Mouse (Mus musculus) erythroblast, adult 5-6 weeks (primary cell): ENCODE data around the gene Mylpf. TPM values are rescaled to one million over a fixed set of nuclear protein-coding genes. Genes with fewer than 3 reads are reported as not detected.
"Not testable (repeated sequence)": the region's sequence is repeated elsewhere in the genome, so short reads cannot be mapped to it uniquely, and the experiment has no call there.

Source experiments
- ATAC-seq: replicated peaks from 2 replicates; pipeline ENCODE4 v1.8.0; 2016; ENCODE audit warnings: moderate number of reproducible peaks, mild to moderate bottlenecking, moderate TSS enrichment, inconsistent platforms; ENCODE audit not compliant: poor library complexity, low FRiP score, severe bottlenecking
- total RNA-seq, 2 experiments: library from RNA; stranded (forward) in 1 of 2; stranded (reverse) in 1 of 2; fragments of 150-400 nt in 1 of 2; fragments of 200-764, 138-1000 nt in 1 of 2; gene quantifications; 2 replicates each; pipeline versions ENCODE4 v1.2.3 to v1.2.4; 2015 to 2017; ENCODE audit warnings: low replicate concordance in 2 of 2

Mylpf gene
- total RNA-seq (2015; ENCODE audit: low replicate concordance), result 6.5 and 9.8 TPM in 2 replicates
- 16.2 and 61.5 TPM in 2 replicates for total RNA-seq (2017; ENCODE audit: low replicate concordance)

- peak; percentile 77 for ATAC-seq
These were observed at the start of gene Mylpf for GRCm38 (mm10) chr7:127208553-127209438. Mylpf (plus strand) TSS chr7:127208890.

- ATAC-seq, result no peak
These were observed 46.1 kb upstream of the Mylpf start for GRCm38 (mm10) chr7:127162546-127162945.

- no peak for ATAC-seq
These were observed 44.7 kb upstream of the Mylpf start for GRCm38 (mm10) chr7:127164002-127164401.

GRCm38 (mm10) chr7:127165607-127166493, 42.8 kb upstream of the Mylpf start:
- no peak for ATAC-seq

GRCm38 (mm10) chr7:127166501-127166900, 42.2 kb upstream of the Mylpf start:
- no peak for ATAC-seq

- no peak for ATAC-seq
These were observed 31.8 kb upstream of the Mylpf start for GRCm38 (mm10) chr7:127176937-127177336.

- ATAC-seq, result no peak
These were observed 27.9 kb upstream of the Mylpf start for GRCm38 (mm10) chr7:127180783-127181182.

- ATAC-seq, result not testable (repeated sequence)
These were observed 27.0 kb upstream of the Mylpf start for GRCm38 (mm10) chr7:127181724-127182123.

GRCm38 (mm10) chr7:127183345-127183744, 25.3 kb upstream of the Mylpf start:
- ATAC-seq, result no peak

GRCm38 (mm10) chr7:127183828-127184227, 24.9 kb upstream of the Mylpf start:
- ATAC-seq, result peak; percentile 85

GRCm38 (mm10) chr7:127184720-127185119, 24.0 kb upstream of the Mylpf start:
- ATAC-seq, result no peak

GRCm38 (mm10) chr7:127185601-127186000, 23.1 kb upstream of the Mylpf start:
- ATAC-seq, result 0 out of 2 replicates have a peak, but pooled peaks have one; percentile 44

GRCm38 (mm10) chr7:127187351-127187750, 21.3 kb upstream of the Mylpf start:
- ATAC-seq, result no peak

GRCm38 (mm10) chr7:127188305-127189276, 20.1 kb upstream of the Mylpf start:
- ATAC-seq, result no peak

- no peak for ATAC-seq
These were observed 18.0 kb upstream of the Mylpf start for GRCm38 (mm10) chr7:127190672-127191071.

GRCm38 (mm10) chr7:127192989-127193388, 15.7 kb upstream of the Mylpf start:
- no peak for ATAC-seq

- no peak for ATAC-seq
These were observed 14.6 kb upstream of the Mylpf start for GRCm38 (mm10) chr7:127194011-127194632.

- no peak for ATAC-seq
These were observed 14.1 kb upstream of the Mylpf start for GRCm38 (mm10) chr7:127194633-127195029.
